Mouse (Mus musculus) Patski (cell line): ENCODE results near the gene Prdm16. TPM values are rescaled to one million over a fixed set of nuclear protein-coding genes. Genes with fewer than 3 reads are reported as not detected.

Experiments used
- ATAC-seq: fragments of 100-300 bp; one replicate; pipeline ENCODE4 v1.8.0; 2021
- CTCF ChIA-PET: fragments of 350-600 bp; sonication (Branson Sonifier 250); formaldehyde crosslinking; loops from one replicate; lab custom pipeline; 2022; ENCODE audit warnings: inconsistent platforms; lab: Charles Lee
- POLR2A ChIA-PET: fragments of 350-600 bp; sonication (Branson Sonifier 250); formaldehyde crosslinking; loops from one replicate; lab custom pipeline; 2022; ENCODE audit warnings: antibody characterized with exemption, inconsistent platforms; lab: Charles Lee
- DNase-seq: peaks from one replicate; pipeline ENCODE4 v3.0.0-alpha.2; 2011; ENCODE audit warnings: low read depth, low spot score
- H3K27me3 ChIP-seq: fragments of 371-371 bp; one replicate; pipeline ENCODE4 v1.5.1; 2021
- CTCF ChIP-seq: fragments of 100-300 bp; IDR thresholded peaks from one replicate; pipeline ENCODE4 v1.5.1; 2021
- in situ Hi-C: fragments of 300-500 bp; cut with MboI; formaldehyde crosslinking; loops from 3 replicates; pipeline ENCODE4 v1.11.1; 2018; ENCODE audit warnings: low pct_unique_long_range_greater_than_20kb, mixed read lengths
- polyA plus RNA-seq: library from polyadenylated mRNA; unstranded; gene quantifications from one replicate; pipeline ENCODE4 v1.2.3, GENCODE M21; 2021

Gene Prdm16
- polyA plus RNA-seq, 1 experiment from 2014 or later = not detected

DNA sequence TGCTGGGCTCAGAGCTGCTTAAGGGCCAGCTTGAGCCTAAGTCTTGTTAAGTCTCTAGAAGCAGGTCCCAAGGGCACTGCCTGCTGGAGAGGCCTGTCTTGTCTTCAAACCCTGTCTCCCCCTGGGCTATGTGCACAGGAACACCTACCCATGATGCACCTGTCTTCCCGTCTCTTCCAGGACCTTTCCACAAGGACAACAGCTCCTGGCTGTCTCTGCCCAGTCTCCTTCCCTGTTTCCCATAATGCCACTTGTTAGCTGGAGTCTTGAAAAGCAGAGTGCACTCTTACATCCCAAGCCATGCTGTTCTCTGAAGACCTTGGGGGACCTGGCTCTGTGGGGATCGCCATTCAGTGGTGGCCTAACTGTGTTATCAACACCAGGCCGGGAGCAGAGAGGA lies 35.7 kb downstream of the Prdm16 start:
- in situ Hi-C loops = no loop called here
- H3K27me3 ChIP-seq = peaks cover 15% of the 10 kb centered on the region
- ATAC-seq (no peak), DNase-seq (no peak)
- ChIA-PET CTCF (interaction anchor here (1.5 kb wide), 1 partner anchor 9 kb away, joined by 5 read pairs; no protein-coding TSS in a partner anchor), POLR2A (no interaction called here)
- TF ChIP-seq CTCF = no peak

DNA sequence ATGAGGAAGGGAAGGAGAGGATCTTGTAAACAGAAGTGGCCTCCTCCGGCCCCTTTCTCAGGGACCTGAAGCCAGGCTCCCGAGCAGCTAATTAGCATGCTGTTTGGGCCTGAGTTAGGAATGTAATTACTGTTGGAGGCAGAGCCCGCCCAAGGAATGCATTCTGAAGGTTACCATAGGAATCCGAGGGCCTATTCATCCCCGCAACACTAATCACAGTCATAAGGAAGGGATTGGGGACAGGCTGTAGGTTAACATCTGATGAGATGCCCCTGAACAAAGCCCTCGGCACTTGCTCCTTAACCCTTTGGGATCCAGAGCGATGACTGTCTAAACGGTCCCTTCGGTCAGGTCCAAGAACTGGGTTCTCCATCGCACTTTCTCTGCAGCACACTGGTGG lies 36.7 kb downstream of the Prdm16 start:
- in situ Hi-C loops = no loop called here
- no peak for TF ChIP-seq CTCF
- ChIA-PET POLR2A (no interaction called here), CTCF (interaction anchor here (1.5 kb wide), 1 partner anchor 8 kb away, joined by 5 read pairs; no protein-coding TSS in a partner anchor)
- peaks cover 18% of the 10 kb centered on the region for H3K27me3 ChIP-seq
- ATAC-seq (no peak), DNase-seq (no peak)

DNA sequence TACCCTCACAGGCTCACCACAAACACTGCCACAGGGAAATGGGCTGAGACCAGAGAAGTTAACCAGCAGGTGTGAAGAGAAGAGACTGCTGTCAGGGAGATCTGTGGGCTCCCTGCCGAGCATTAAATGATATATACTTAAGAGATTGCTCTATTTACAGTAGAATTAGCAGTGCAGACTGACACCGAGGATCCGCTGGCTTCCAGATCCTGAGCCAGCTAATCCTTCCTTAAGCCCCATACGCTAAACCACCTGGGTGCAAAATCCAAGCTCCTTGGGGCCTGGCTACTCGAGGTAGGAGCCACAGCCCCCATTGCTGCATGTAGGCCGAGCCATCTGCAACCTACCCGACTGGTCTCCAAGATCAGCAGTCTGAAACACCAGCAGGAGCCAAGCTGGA lies 38.3 kb downstream of the Prdm16 start:
- POLR2A ChIA-PET = no interaction called here
- TF ChIP-seq CTCF = no peak
- ATAC-seq = no peak
- peaks cover 23% of the 10 kb centered on the region for H3K27me3 ChIP-seq
- CTCF ChIA-PET = no interaction called here
- in situ Hi-C loops = no loop called here
- DNase-seq = no peak

DNA sequence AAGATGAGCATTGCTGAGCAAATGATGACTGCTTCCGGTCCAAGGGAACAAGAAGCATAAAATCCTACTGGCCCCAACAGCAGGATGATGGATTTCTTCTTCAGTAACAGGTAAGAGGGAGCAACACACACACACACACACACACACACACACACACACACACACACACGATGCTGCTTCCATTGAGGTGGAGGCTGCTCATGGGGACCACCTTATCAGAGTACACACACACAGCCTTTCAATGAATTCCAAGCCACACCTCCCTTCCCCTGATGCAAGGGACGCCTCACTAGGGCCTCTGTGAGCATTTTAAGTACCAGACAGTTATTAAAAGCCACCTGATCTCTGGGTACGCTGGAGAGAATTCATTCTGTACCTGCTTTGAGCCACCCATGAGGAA lies 39.9 kb downstream of the Prdm16 start:
- in situ Hi-C loops = no loop called here
- DNase-seq (no peak), ATAC-seq (no peak)
- TF ChIP-seq CTCF = no peak
- ChIA-PET POLR2A (no interaction called here), CTCF (no interaction called here)
- H3K27me3 ChIP-seq = peaks cover 27% of the 10 kb centered on the region

DNA sequence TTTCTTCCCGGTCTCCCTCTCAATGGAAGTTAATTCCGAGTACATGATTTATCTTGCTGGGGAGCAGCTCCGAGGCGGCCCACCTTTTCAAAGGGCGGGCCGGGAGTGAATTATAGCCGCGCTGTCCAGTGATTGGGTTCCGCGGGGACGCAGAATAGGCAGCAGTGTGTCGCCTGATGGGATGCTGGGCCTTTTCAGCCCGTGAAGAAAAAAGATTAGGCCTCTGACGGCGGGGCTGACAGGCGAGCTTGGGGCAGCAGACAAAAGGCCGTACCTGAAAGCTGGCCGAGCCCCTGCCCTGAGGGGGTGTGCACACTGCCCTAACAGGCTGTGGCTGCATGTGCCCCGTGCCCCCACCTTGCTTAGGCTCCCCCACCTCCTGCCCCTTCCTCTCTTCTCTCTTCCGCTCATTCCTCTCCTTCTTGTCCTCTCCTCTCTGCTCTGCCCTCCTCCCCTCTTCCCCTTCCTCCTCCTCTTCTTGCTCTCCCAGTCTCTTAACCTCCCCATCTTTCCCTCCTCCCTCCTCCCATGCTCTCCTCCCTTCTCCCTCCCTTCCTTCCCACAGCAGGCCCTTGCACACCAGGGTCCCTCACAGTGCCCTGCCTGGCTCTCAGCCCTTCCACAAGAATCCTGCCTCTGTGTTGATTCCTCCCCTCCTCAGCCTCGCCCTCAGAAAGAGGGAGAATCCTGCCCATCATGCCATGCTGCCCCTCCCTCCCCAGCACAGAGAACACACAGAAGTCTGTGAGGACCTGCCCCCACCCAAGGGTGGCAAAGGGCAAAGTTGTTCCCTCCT lies 41.7 kb downstream of the Prdm16 start:
- peaks cover 27% of the 10 kb centered on the region for H3K27me3 ChIP-seq
- POLR2A ChIA-PET = no interaction called here
- DNase-seq = no peak
- CTCF ChIA-PET = no interaction called here
- in situ Hi-C loops = no loop called here
- no peak for ATAC-seq
- no peak for TF ChIP-seq CTCF

DNA sequence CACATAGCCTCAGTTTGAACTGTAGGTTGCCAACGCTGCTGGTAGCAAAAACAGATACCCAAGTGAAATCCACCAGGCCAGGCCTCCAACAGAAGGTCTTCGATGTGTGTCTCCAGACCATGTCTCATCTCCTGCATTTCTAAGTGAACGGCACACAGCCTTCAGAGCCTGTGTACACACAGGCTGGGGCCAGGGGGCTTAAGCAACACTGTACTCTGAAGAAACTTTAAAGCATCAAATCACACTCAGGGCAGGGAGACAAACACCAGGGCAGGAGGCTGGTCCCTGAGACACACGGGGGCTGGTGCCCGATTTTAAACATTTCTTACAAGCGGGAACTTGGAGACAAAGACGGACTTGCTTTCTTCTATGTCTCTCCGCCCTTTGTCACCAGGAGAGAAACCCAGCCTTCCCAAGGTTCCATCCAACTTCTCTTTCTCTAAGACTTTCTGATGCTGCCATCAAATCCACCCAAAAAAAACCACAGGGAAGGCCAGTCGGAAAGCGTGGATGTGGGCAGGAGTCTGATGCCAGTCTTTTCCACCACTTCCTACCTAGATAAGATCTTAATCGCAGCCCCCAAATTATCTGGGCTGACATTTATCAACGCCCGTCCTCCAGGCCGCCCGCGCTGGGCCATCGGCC lies 42.4 kb downstream of the Prdm16 start:
- ChIA-PET POLR2A (no interaction called here), CTCF (no interaction called here)
- peaks cover 27% of the 10 kb centered on the region for H3K27me3 ChIP-seq
- TF ChIP-seq CTCF = no peak
- in situ Hi-C loops = no loop called here
- ATAC-seq (no peak), DNase-seq (no peak)

DNA sequence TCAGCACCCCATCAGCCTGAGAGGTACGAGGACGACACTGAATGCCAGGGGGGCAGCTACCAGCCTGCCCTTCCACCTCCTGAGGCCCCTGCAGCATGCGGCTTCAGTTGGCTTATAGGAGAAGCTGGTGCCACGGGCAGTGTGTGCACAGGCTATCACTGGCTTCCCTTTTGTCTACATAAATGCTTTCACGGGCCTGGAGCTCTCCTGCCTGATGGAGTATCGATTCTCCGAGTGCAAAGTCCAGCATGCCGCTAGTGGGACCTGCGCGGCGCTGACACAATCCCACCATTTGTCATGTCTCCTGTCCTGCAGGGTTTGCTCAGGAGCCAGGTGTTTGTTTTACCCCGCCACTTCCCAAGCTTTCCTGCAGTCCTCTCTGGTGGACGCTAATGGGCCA lies 44.1 kb downstream of the Prdm16 start:
- in situ Hi-C loops = no loop called here
- no peak for DNase-seq
- peaks cover 21% of the 10 kb centered on the region for H3K27me3 ChIP-seq
- CTCF ChIA-PET = no interaction called here
- POLR2A ChIA-PET = no interaction called here
- no peak for TF ChIP-seq CTCF
- ATAC-seq = no peak

DNA sequence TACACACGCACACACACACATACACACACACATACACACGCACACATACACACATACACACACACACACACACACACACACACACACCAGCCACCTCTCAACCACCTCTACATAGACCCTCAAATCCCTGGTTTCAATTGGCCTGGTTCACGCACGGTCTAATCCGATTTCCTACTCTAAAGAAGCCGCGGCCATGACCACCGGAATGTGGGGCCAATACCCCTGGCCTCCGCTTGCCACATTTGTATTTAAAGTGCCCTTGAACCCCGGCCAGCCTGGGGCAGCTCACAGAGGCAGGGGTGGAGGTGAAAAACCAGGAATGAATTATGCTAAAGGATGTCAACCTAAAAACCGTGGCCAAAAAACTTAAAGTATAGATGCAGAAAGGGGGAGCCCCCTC lies 45.8 kb downstream of the Prdm16 start:
- ChIA-PET POLR2A (no interaction called here), CTCF (interaction anchor here (1.6 kb wide), 1 partner anchor 9 kb away, joined by 5 read pairs; no protein-coding TSS in a partner anchor)
- ATAC-seq = no peak
- no peak for TF ChIP-seq CTCF
- in situ Hi-C loops = no loop called here
- peaks cover 11% of the 10 kb centered on the region for H3K27me3 ChIP-seq
- no peak for DNase-seq

DNA sequence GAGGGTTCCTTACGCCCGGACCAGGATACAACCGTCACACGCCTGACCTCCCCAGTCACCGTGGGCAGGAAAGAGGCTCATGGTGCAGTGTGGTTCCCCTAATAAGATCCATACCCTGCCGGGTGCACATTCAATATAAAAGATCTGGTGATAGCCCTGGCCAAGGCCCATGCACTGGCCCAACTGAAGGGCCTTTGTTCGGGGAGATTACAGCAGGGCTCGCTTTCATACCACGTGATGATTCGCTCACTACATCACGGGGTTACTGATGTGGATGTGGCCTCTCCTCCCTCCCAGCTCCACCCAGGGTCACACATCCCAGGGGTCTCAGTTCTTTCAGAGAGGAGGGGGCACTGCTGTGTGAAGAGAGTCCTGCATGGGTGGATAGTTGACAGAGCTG lies 50.3 kb downstream of the Prdm16 start:
- DNase-seq (no peak), ATAC-seq (no peak)
- no peak for TF ChIP-seq CTCF
- in situ Hi-C loops = no loop called here
- ChIA-PET POLR2A (no interaction called here), CTCF (no interaction called here)
- H3K27me3 ChIP-seq = peaks cover 9% of the 10 kb centered on the region

DNA sequence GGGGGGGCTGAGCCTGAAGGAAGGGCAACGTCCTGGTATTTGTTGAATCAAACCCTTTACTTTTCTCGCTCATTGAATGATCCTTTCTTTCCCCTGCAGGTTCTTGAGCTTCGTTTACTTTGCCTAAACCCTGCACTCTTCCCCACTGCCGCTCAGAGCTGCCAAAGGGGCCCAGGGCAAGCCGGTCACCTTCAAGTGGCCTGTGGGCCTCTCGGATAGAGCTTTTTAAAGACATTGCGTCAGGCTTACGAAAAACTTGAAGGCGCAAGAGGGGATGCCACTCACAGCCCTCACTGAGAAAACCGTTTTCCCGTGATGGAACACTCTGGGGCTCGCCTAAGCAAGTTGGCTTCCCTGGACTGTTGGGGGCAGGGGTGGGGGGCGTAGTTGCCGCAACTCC lies 50.9 kb downstream of the Prdm16 start:
- ChIA-PET POLR2A (no interaction called here), CTCF (no interaction called here)
- no peak for ATAC-seq
- no peak for TF ChIP-seq CTCF
- no peak for DNase-seq
- in situ Hi-C loops = no loop called here
- H3K27me3 ChIP-seq = peaks cover 9% of the 10 kb centered on the region

DNA sequence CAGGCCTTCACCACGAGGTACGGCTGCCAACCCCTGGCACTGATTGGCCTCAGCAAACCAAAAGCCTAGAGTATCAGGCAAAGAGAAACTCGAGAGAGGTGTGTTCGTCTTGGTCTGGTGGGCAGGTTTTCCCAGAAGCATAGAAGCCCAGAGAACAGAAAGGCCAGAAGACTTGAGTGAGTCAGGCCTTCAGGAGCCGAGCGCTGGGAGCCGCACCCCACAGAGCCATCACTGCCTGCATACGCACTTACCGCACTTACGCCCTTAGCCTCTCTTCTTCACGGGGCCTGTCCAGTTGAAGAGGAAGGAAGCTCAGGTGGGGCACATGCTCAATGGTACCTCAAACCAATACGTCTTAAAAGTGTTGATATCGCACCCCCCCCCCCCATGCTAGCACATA lies 53.0 kb downstream of the Prdm16 start:
- H3K27me3 ChIP-seq = peaks cover 9% of the 10 kb centered on the region
- no peak for ATAC-seq
- ChIA-PET CTCF (no interaction called here), POLR2A (no interaction called here)
- no peak for DNase-seq
- TF ChIP-seq CTCF = no peak
- in situ Hi-C loops = no loop called here
